Mouse (Mus musculus) retina, adult 2 months (tissue): ENCODE measurements around the gene Grin1.

ENCODE experiments used
- DNase-seq: peaks from one replicate; pipeline ENCODE4 v3.0.0-alpha.2; 2012; ENCODE audit warnings: low read depth, low spot score

Grin1 gene

DNA sequence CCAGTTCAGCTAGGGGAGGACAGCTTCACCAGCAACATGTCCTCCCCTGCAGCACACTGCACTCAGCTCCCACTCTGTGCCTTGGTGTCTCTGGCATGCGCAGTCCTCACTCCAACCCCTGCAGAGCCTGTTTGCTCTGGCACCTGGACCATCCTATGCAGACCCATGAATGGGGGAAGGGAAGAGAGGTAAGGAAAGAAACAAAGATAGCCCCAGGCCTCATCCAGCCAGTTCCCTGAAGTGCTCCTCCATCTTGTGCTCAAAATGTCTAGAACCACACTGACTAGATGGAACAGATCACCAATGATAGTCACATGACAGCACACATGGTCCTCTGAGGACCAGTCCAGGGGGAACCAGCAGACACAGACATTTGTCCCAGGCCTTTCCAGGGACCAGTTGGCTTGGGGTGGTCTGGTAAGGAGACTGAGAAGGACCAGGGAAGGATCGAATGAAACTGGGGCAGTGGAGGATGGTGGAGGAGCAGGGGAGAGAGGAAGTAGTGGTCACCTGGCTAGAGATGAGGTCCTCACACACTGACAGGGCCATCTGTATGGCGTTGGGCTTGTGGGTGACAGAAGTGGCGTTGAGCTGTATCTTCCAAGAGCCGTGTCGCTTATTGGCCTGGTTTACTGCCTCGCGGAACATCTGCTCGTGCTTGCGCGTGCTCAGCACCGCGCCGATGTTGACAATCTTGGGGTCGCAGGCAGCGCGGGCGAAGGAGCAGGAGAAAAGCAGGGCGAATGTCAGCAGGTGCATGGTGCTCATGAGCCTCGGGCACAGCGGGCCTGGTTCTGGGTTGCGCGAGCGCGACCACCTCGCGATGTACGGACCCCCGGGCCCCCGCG, 644 bp downstream of the Grin1 start:
- DNase-seq: no peak

GRCm38 (mm10) chr2:25311491-25311891, 7.5 kb downstream of the Grin1 start:
- DNase-seq: no peak

DNA sequence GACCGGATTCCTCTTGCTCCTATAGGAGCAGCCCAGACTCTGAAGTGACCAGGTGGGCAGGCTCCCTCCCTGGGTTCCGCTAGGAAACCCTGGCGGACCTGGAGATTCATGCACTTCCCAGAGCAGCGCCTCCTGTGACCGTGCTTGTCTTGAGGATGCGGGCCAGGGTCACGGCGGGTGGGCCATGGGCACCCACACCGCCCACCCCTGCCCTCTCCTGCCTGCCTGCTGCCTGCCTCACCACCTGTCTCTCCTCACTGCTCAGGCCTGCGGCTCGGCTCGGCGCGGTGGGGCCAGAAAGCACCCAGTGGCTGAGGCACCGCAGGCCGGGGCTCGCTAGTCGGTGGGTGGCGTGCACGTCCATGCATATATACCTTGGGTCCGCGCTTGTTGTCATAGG, 8.0 kb downstream of the Grin1 start:
- DNase-seq: no peak

DNA sequence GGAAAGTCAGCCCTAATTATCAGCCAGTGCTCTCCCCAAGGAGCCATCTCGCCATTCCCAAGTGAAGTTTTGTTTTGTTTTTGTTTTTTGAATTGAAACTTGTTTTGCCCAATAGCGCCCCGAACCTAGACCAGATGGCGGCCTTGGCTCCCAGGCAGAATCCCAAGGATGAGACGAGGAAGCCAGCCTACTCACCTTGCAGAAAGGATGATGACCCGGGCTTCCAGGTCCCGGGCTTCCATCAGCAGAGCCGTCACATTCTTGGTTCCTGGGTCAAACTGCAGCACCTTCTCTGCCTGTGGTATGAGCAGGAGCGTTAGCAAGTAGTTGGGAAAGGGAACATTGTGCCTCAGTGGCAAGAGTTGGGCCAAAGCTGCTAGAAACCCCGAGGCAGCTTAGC, 8.8 kb downstream of the Grin1 start:
- no peak for DNase-seq

DNA sequence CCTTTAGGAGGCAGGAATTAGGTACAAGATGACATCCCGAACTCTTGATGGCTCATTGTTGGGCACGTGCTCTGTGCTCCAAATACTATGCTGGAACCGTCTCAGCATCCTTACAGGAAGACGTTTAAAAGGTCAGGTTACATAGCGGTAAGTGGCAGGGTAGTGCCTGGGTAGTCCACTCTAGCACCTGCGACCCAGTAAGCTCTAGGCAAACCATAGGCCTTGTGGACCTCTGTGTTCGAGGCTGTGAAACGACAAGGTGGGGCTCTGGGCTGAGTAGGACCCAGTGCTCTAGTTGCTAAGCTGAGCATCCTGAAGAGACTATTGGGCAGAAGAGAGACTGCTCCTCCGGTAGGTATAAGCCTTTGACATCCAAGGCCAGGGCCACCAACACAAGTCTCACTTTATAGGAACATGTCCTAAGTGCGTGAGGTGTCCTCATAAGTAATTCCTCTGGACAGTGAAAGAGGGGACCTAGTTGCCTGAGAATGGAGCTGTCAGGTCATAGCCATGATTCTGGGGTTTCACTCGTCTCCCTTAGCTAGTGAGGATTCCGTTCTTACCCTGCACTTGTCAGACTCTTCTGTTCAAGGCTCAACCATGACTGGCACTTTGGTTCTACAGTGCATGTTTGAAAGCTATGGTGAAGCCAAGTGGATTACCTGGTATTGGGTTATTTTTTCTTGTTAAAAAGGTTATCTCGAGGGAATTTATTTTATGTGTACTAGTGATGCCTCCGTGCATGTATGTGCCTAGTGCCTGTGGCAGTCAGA, 13.2 kb downstream of the Grin1 start:
- DNase-seq: no peak

GRCm38 (mm10) chr2:25304657-25305541, 14.1 kb downstream of the Grin1 start:
- DNase-seq: no peak

DNA sequence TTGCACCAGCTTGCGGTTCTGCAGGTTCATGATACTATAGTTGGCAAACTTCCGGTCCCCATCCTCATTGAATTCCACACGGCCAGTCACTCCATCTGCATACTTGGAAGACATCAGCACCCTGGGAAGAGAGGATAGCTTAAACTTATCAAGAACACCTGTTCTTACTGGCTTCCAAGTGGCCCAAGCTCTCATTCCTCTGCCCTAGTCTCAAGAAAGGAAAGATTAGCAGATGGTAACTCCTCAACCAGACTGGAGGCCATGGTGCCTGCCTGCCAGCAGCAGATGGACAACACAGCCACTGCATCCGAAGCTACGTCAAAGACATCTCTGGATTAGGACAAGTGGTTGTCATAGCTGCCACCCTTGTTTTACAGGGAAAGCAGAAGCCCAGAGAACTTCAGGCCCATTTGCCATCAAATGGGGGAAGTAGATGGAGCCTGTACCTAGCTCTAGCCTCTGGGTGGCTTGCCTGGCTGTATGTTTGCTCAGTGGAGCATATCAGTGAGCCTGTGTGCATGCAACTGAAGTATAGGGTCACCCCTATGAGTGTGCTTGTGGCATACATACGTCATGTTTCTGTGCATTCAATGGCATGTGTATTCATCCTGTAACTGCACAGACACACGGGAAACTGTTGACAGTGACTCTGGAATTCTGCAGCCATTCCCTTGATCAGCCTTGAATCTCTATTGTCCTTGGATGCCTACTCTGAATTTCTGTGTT, 14.9 kb downstream of the Grin1 start:
- no peak for DNase-seq

DNA sequence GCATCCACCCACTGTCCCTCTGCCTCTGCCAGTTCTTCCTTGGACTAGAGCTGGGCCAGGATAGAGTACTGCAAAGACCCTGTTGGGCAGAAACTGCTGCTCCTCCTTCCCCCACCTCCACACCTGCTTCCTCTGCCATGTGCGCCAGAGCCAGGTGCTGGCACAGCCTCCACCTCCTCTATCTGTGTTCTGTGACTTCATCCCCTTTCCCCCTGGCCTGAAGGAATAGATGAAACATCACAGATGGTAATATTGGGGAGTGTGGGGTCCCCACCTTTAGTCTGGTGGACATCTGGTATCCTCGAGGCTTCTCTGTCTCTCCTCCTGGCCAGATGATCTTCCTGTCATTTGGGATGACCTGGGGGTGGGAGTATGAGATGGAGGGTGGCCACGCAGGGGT, 15.5 kb downstream of the Grin1 start:
- no peak for DNase-seq

DNA sequence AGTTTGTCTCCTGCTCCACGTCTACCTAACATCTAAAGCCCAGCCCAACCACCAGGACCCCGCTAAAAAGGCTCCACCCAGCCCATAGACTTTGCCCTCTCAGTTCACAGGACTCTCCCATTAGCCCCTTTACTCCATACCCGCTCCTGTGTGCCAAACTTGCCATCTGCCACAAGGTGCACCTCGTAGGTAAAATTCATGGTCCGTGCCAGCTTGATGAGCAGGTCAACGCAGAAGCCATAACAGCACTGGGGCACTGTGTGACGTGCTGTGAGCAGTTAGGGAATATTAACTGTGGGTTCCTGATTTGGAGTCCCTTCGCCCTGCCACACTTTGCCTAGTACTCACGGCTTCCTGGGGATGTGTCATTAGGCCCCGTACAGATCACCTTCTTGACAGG, 20.9 kb downstream of the Grin1 start:
- no peak for DNase-seq

DNA sequence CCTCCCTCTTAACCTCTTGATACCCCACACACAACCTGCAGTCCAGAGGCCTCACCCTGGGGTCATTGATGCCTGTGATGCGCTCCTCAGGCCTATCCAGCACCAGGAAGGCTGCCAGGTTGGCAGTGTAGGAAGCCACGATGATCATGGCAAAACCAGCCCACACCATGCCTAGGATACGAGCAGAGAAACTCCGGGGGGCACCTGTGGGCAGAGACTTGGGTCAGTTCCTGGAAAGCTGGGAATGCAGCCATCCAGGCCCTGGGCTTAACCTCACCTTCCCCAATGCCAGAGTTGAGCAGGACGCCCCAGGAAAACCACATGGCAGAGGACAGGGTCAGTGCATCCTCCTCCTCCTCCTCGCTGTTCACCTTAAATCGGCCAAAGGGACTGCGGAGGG, 21.9 kb downstream of the Grin1 start:
- no peak for DNase-seq

DNA sequence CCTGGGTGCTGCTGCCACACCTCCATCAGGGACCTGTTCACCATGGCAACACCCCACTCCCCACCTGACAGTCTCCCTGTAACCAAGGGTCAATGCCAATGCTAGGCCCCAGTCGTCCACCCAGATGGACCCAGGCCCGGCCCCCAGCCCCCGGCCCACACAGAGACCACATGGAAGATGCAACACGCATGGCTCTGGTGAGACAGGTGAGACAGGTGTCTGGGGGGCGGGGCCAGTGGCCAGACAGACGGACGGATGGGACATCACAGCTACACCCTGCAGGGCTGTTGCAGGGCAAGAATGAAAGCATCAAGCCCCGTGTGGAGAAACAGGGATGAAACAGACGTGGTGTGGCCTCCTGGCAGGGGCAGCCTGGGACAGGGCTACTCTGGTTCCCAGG, 25.3 kb downstream of the Grin1 start:
- no peak for DNase-seq

DNA sequence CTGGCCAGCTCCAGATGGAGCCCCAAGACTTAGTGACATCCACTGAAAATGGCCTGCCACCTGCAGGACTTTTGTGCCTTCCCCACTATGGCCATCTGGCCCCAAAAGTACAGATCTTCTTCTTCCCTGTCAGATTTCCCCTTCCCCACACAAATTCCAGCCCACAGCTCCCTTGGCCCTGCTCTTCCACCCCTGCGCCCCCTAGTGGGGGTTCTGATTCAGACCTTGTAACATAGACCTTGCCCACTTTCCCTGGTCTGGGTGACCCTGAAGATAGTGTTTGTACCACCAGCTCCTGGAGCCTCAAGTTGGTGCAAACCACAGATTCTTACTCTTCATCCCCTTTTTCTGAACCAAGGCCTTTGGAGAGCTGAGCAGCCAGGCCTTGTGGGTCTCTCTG, 26.1 kb downstream of the Grin1 start:
- DNase-seq: peak; percentile 41

DNA sequence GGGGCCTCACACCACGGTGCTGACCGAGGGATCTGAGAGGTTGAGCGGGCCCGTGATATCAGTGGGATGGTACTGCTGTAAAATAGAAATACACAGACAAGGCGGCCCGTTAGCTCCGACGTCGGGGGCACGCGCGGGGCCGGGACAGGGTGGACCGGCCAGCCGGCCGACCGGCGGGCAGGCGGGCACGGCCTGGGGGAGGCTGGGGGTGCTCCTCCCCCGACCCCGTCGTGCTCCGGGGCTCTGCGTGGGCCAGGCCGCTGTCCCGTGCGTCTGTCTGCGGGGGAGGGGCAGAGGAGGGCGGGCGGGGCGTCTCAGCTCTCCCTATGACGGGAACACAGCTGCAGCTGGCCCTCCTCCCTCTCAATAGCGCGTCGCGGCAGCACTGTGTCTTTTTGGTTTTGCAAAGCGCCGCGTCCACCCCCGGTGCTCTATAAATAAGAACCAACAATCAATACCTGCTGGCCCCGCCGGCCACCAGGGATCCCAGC, 26.9 kb downstream of the Grin1 start:
- no peak for DNase-seq

DNA sequence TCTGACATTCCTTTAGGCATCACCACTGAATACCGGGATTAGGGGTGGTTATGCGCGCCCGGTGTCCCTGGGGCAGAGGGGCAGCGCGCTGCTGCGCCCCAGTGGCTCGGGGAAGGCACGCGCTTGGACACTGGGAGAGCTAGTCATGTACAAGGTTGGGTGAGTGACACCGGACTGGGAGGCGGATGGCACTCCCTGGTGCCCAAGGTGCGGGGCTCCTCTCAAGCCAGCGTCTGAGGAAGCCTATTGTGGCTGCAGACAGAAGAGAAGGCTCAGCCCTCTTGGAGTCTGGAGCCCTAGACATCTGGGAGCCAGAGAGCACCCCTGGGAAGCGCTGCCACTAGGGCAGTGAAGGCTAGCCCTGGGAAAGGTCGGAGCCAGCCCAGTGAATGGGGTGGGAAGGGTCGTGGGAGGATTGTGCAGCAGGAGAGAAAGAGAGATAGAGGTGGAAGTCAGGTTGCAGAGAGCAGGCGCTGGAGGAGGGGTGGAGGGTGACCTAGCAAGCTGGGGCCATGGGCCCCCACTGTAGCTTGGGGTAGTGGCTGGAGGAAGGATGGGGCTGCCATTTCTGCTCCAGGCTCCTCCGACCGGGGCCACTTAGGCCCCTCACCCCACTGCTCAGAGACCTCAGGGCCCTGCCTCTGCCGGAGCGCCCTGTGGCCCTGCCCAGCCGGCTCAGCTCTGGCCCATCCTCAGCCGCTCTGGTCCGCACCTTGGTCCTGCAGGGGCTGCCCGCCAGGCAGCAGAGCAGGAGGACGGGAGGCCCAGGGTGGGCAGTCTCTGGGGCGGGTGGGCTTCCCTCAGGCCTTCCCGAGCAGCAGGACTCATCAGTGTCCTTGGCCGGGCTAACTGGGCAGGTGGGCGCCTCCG, 27.6 kb downstream of the Grin1 start:
- DNase-seq: no peak

- no peak for DNase-seq
These were observed 28.2 kb downstream of the Grin1 start for GRCm38 (mm10) chr2:25290816-25291130.

GRCm38 (mm10) chr2:25290101-25290815, 28.7 kb downstream of the Grin1 start:
- DNase-seq: no peak

GRCm38 (mm10) chr2:25289651-25290050, 29.3 kb downstream of the Grin1 start, which contains the start of gene Lrrc26:
Gene Lrrc26, plus strand, starts transcription at chr2:25289915.
- DNase-seq: no peak

- DNase-seq: no peak
These were observed 30.1 kb downstream of the Grin1 start for GRCm38 (mm10) chr2:25288734-25289345.
